Mouse (Mus musculus): ENCODE data around the gene Mpst. TPM values are rescaled to one million over a fixed set of nuclear protein-coding genes. Genes with fewer than 3 reads are reported as not detected.
A peak's percentile ranks its signal among the peaks of the same experiment; 100 is the strongest.

The Mpst gene
- polyA plus RNA-seq, 1 experiment from 2014 or later: 2.7 TPM

- DNase-seq (ENCODE audit: low spot score): peak; percentile 91
- peaks cover 18% of the 10 kb centered on the region for H3K36me3 ChIP-seq (ENCODE audit: control insufficient read depth, insufficient read depth, low read length)
- 13% methylated on average over 25 of the region's 32 CpGs for WGBS
These were observed 30.4 kb downstream of the Mpst start for GRCm38 (mm10) chr15:78436380-78437192.

GRCm38 (mm10) chr15:78437237-78438017 is 31.2 kb downstream of the Mpst start:
- DNase-seq (ENCODE audit: low spot score): peak; percentile 73
- peak overlapping the region; percentile 78 for H3K27ac ChIP-seq (ENCODE audit: low read depth)
- H3K27me3 ChIP-seq (replicated peaks; ENCODE audit: control insufficient read depth, insufficient read depth, low read length): no peaks in the 10 kb centered on the region
- peak overlapping the region; percentile 35; the same call in 1 of the 2 replicates for H3K9ac ChIP-seq (ENCODE audit: low read length)
- peaks cover 18% of the 10 kb centered on the region for H3K36me3 ChIP-seq (ENCODE audit: control insufficient read depth, insufficient read depth, low read length)
- peak; percentile 15; the same call in 1 of the 2 replicates for ATAC-seq (replicated peaks; ENCODE audit: low FRiP score, low TSS enrichment, low read depth)
- H3K4me2 ChIP-seq (ENCODE audit: low read length): peak overlapping the region; percentile 52
- H3K9me3 ChIP-seq (ENCODE audit: control insufficient read depth, low read length): no peaks in the 10 kb centered on the region
- 0 out of 2 replicates have a peak overlapping the region, but pooled peaks have one; percentile 2 for H3K4me3 ChIP-seq (ENCODE audit: low read depth, low read length)
- H3K4me1 ChIP-seq (replicated peaks; ENCODE audit: control insufficient read depth, insufficient read depth, low read length): peaks cover 7% of the 10 kb centered on the region
- 14% methylated on average over 23 of the region's 23 CpGs for WGBS

More at GRCm38 (mm10) chr15:78436380-78437192, 30.4 kb downstream of the Mpst start:
- H3K4me2 ChIP-seq (ENCODE audit: low read length): peak overlapping the region; percentile 52
- H3K27me3 ChIP-seq (replicated peaks; ENCODE audit: control insufficient read depth, insufficient read depth, low read length): no peaks in the 10 kb centered on the region
- peak overlapping the region; percentile 35; the same call in 1 of the 2 replicates for H3K9ac ChIP-seq (ENCODE audit: low read length)
- peak overlapping the region; percentile 23 for H3K4me3 ChIP-seq (ENCODE audit: low read depth, low read length)
- peak; percentile 69 for ATAC-seq (replicated peaks; ENCODE audit: low FRiP score, low TSS enrichment, low read depth)
- peak overlapping the region; percentile 78 for H3K27ac ChIP-seq (ENCODE audit: low read depth)
- H3K4me1 ChIP-seq (replicated peaks; ENCODE audit: control insufficient read depth, insufficient read depth, low read length): peaks cover 7% of the 10 kb centered on the region
- no peaks in the 10 kb centered on the region for H3K9me3 ChIP-seq (ENCODE audit: control insufficient read depth, low read length)

GRCm38 (mm10) chr15:78438018-78438394 is 31.8 kb downstream of the Mpst start:
- H3K36me3 ChIP-seq (ENCODE audit: control insufficient read depth, insufficient read depth, low read length): peaks cover 18% of the 10 kb centered on the region
- no peak overlapping the region for H3K9ac ChIP-seq (ENCODE audit: low read length)
- WGBS: 57% methylated on average over 4 of the region's 4 CpGs
- ATAC-seq (replicated peaks; ENCODE audit: low FRiP score, low TSS enrichment, low read depth): no peak
- H3K27ac ChIP-seq (ENCODE audit: low read depth): peak overlapping the region; percentile 78
- DNase-seq (ENCODE audit: low spot score): no peak
- no peaks in the 10 kb centered on the region for H3K27me3 ChIP-seq (replicated peaks; ENCODE audit: control insufficient read depth, insufficient read depth, low read length)
- peak overlapping the region; percentile 52; the same call in 1 of the 2 replicates for H3K4me2 ChIP-seq (ENCODE audit: low read length)
- H3K9me3 ChIP-seq (ENCODE audit: control insufficient read depth, low read length): no peaks in the 10 kb centered on the region
- no peak overlapping the region for H3K4me3 ChIP-seq (ENCODE audit: low read depth, low read length)
- H3K4me1 ChIP-seq (replicated peaks; ENCODE audit: control insufficient read depth, insufficient read depth, low read length): peaks cover 7% of the 10 kb centered on the region

- WGBS: 52% methylated on average over 8 of the region's 8 CpGs
These were observed 32.3 kb downstream of the Mpst start for GRCm38 (mm10) chr15:78438505-78438904.

GRCm38 (mm10) chr15:78438973-78439372 is 32.8 kb downstream of the Mpst start:
- Histone ChIP-seq H3K27me3 (replicated peaks; ENCODE audit: control insufficient read depth, insufficient read depth, low read length) (no peaks in the 10 kb centered on the region), H3K36me3 (ENCODE audit: control insufficient read depth, insufficient read depth, low read length) (peaks cover 11% of the 10 kb centered on the region), H3K4me2 (ENCODE audit: low read length) (no peak overlapping the region), H3K4me1 (replicated peaks; ENCODE audit: control insufficient read depth, insufficient read depth, low read length) (peaks cover 7% of the 10 kb centered on the region), H3K4me3 (ENCODE audit: low read depth, low read length) (no peak overlapping the region), H3K9ac (ENCODE audit: low read length) (no peak overlapping the region), H3K9me3 (ENCODE audit: control insufficient read depth, low read length) (no peaks in the 10 kb centered on the region), H3K27ac (ENCODE audit: low read depth) (no peak overlapping the region)
- DNase-seq (ENCODE audit: low spot score) (no peak), ATAC-seq (replicated peaks; ENCODE audit: low FRiP score, low TSS enrichment, low read depth) (no peak)
- WGBS: 59% methylated on average over 9 of the region's 9 CpGs

More at GRCm38 (mm10) chr15:78438505-78438904, 32.3 kb downstream of the Mpst start:
- Histone ChIP-seq H3K4me2 (ENCODE audit: low read length) (no peak overlapping the region), H3K36me3 (ENCODE audit: control insufficient read depth, insufficient read depth, low read length) (peaks cover 14% of the 10 kb centered on the region), H3K27ac (ENCODE audit: low read depth) (no peak overlapping the region), H3K27me3 (replicated peaks; ENCODE audit: control insufficient read depth, insufficient read depth, low read length) (no peaks in the 10 kb centered on the region), H3K9ac (ENCODE audit: low read length) (no peak overlapping the region), H3K4me3 (ENCODE audit: low read depth, low read length) (no peak overlapping the region), H3K9me3 (ENCODE audit: control insufficient read depth, low read length) (no peaks in the 10 kb centered on the region), H3K4me1 (replicated peaks; ENCODE audit: control insufficient read depth, insufficient read depth, low read length) (peaks cover 7% of the 10 kb centered on the region)
- ATAC-seq (replicated peaks; ENCODE audit: low FRiP score, low TSS enrichment, low read depth) (no peak), DNase-seq (ENCODE audit: low spot score) (no peak)

GRCm38 (mm10) chr15:78442231-78442630 is 36.0 kb downstream of the Mpst start:
- 88% methylated on average over 19 of the region's 19 CpGs for WGBS
- Histone ChIP-seq H3K27me3 (replicated peaks; ENCODE audit: control insufficient read depth, insufficient read depth, low read length) (no peaks in the 10 kb centered on the region), H3K4me1 (replicated peaks; ENCODE audit: control insufficient read depth, insufficient read depth, low read length) (peaks cover 7% of the 10 kb centered on the region), H3K4me3 (ENCODE audit: low read depth, low read length) (no peak overlapping the region), H3K9ac (ENCODE audit: low read length) (no peak overlapping the region), H3K4me2 (ENCODE audit: low read length) (no peak overlapping the region), H3K9me3 (ENCODE audit: control insufficient read depth, low read length) (no peaks in the 10 kb centered on the region), H3K36me3 (ENCODE audit: control insufficient read depth, insufficient read depth, low read length) (no peaks in the 10 kb centered on the region), H3K27ac (ENCODE audit: low read depth) (no peak overlapping the region)
- no peak for ATAC-seq (replicated peaks; ENCODE audit: low FRiP score, low TSS enrichment, low read depth)
- DNase-seq (ENCODE audit: low spot score): no peak

- ATAC-seq (replicated peaks; ENCODE audit: low FRiP score, low TSS enrichment, low read depth): no peak
- no peaks in the 10 kb centered on the region for H3K9me3 ChIP-seq (ENCODE audit: control insufficient read depth, low read length)
- 50% methylated on average over 6 of the region's 6 CpGs for WGBS
These were observed 37.6 kb downstream of the Mpst start for GRCm38 (mm10) chr15:78443857-78444256.

GRCm38 (mm10) chr15:78447121-78447520 is 40.9 kb downstream of the Mpst start:
- Histone ChIP-seq H3K4me1 (replicated peaks; ENCODE audit: control insufficient read depth, insufficient read depth, low read length) (peaks cover 15% of the 10 kb centered on the region; the same call in 1 of the 2 replicates), H3K9me3 (ENCODE audit: control insufficient read depth, low read length) (no peaks in the 10 kb centered on the region), H3K4me3 (ENCODE audit: low read depth, low read length) (no peak overlapping the region), H3K4me2 (ENCODE audit: low read length) (no peak overlapping the region), H3K36me3 (ENCODE audit: control insufficient read depth, insufficient read depth, low read length) (no peaks in the 10 kb centered on the region), H3K9ac (ENCODE audit: low read length) (no peak overlapping the region), H3K27ac (ENCODE audit: low read depth) (no peak overlapping the region), H3K27me3 (replicated peaks; ENCODE audit: control insufficient read depth, insufficient read depth, low read length) (no peaks in the 10 kb centered on the region)
- ATAC-seq (replicated peaks; ENCODE audit: low FRiP score, low TSS enrichment, low read depth) (no peak), DNase-seq (ENCODE audit: low spot score) (no peak)
- 50% methylated on average over 7 of the region's 7 CpGs for WGBS

More at GRCm38 (mm10) chr15:78443857-78444256, 37.6 kb downstream of the Mpst start:
- no peak overlapping the region for H3K4me3 ChIP-seq (ENCODE audit: low read depth, low read length)
- no peak overlapping the region for H3K27ac ChIP-seq (ENCODE audit: low read depth)
- no peak for DNase-seq (ENCODE audit: low spot score)
- no peaks in the 10 kb centered on the region for H3K27me3 ChIP-seq (replicated peaks; ENCODE audit: control insufficient read depth, insufficient read depth, low read length)
- no peaks in the 10 kb centered on the region for H3K36me3 ChIP-seq (ENCODE audit: control insufficient read depth, insufficient read depth, low read length)
- H3K4me2 ChIP-seq (ENCODE audit: low read length): no peak overlapping the region
- no peak overlapping the region for H3K9ac ChIP-seq (ENCODE audit: low read length)
- H3K4me1 ChIP-seq (replicated peaks; ENCODE audit: control insufficient read depth, insufficient read depth, low read length): 0 out of 2 replicates have a peak, but pooled peaks cover 8% of the 10 kb centered on the region

All from intestine, embryonic 14.5 days (tissue).